Mouse (Mus musculus) testis, adult 2 months (tissue): Measurements from ENCODE around the gene Vps8.

ENCODE experiments used
- CTCF ChIP-seq: fragments of 200-500 bp; IDR thresholded peaks from 2 replicates; pipeline ENCODE4 v1.5.1; 2012; ENCODE audit warnings: low read depth, mild to moderate bottlenecking, inconsistent platforms, low read length, moderate library complexity; ENCODE audit not compliant: control insufficient read depth, insufficient read depth, insufficient replicate concordance
- POLR2A ChIP-seq: fragments of 200-500 bp; IDR thresholded peaks from 2 replicates; pipeline ENCODE4 v1.6.1; 2012; ENCODE audit warnings: low read depth, mild to moderate bottlenecking, inconsistent platforms, low read length, moderate library complexity; ENCODE audit not compliant: control insufficient read depth

GRCm38 (mm10) chr16:21646496-21646895 lies 223.6 kb downstream of the Vps8 start:
- TF ChIP-seq POLR2A (no peak), CTCF (no peak)
